Mouse (Mus musculus): Measurements from ENCODE around the gene Pkm.

Gene Pkm

GRCm38 (mm10) chr9:59666813-59667212 is 10.6 kb downstream of the Pkm start:
- no peak for DNase-seq (ENCODE audit: low read depth)

GRCm38 (mm10) chr9:59667250-59667649 is 11.1 kb downstream of the Pkm start:
- DNase-seq (ENCODE audit: low read depth), result no peak

DNA sequence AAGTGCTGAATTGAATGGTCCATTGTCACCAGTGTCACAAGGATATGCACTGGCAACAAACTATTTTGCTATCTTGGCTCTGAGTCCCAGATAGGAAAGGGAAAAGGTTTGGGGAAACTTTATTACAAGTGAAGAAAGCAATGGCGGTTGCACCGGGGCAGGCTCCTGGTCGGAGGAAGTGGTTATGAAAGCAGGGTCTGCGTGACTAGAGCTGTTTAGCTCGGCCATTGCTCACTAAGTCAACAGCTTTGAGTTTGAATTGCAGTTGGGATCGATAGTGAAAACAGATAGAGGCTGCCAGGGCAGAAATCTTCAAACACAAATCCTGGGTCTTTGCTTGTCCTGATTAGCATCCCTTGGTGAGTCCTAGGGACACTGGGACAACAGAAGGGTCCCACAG is 11.7 kb downstream of the Pkm start:
- no peak for DNase-seq (ENCODE audit: low read depth)

DNA sequence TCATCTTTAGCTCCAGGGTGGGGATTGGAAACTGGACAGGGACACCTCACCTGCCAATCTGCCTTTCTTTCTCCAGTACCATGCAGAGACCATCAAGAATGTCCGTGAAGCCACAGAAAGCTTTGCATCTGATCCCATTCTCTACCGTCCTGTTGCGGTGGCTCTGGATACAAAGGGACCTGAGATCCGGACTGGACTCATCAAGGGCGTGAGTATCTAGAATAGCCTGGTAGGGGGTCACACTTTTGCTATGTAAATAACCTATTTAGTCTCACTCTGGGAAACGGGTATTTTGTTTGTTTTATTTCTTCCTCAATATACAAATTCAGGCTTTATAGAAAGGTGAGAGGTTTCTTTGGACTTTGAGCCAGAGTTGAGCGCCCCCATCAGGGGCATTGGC is 12.3 kb downstream of the Pkm start:
- DNase-seq (ENCODE audit: low read depth), result no peak

- DNase-seq (ENCODE audit: low read depth), result no peak
Measured at GRCm38 (mm10) chr9:59669172-59669571, 13.0 kb downstream of the Pkm start.

DNA sequence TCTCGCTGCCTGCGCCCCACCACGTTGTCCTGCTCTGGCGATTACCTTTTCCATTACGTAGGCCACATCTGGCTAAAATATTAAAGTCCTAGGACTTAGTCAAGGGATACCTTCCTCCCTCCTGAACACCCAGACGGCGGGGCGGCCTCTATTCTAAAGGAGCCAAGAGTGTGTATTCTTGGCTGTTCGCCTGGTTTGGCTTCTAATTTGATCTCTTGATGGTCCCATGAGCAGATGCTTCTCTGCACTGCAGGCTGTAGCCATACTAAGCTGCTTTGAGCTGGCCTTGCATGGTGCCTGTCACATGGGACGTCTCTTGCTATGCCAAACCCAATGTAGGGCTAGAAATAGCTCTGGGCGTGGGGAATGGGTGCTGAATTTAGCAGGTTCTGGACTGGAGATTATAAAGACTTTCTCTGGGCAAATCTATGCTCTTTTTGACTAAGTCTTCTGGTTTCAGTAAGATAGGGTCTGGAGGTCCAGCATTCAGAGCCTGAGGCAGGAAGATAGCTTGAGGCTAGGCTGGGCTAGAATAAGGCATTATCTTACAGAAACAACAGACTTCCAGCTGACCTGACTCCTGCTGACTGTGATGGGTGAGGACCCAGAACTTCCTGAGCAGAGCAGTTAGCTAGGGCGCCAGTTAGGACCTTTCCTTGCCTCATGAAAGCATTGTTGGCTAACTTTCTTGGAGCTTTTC is 16.2 kb downstream of the Pkm start:
- DNase-seq (ENCODE audit: low read depth), result no peak

DNA sequence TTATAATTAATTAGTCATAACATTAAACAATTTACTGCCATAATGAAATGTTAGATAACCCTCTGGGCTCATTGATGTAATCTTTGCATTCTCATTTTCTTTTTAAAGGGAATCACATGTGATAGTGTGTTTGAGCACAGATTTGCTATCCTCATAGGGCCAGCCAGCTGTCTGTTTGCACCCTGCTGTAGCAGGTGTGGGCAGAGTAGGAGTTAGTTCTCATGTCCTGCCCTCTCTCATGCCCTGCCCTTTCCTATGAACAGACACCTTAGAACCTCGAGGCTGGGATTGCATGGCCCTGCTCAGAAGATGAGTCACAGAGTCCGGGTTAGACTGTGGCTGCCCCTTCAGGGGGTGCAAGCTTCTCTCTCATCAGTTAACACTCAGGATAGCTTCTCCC is 17.3 kb downstream of the Pkm start:
- no peak for DNase-seq (ENCODE audit: low read depth)

DNA sequence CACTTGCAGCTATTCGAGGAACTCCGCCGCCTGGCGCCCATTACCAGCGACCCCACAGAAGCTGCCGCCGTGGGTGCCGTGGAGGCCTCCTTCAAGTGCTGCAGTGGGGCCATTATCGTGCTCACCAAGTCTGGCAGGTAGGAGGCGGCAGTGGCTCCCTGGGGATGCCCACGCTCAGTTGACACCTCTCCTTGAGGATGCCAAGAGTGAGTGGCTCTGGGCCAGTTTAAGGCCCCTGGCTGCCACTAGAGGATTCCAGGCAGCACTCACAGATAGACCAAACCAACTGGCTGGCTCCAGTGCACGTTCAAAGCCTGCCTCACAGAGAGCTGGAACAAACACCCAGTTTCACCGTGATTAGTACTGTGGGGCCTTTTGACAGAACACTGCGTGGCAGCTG is 19.4 kb downstream of the Pkm start:
- DNase-seq (ENCODE audit: low read depth), result no peak

- DNase-seq (ENCODE audit: low read depth), result no peak
Measured at GRCm38 (mm10) chr9:59678313-59678712, 22.1 kb downstream of the Pkm start.

DNA sequence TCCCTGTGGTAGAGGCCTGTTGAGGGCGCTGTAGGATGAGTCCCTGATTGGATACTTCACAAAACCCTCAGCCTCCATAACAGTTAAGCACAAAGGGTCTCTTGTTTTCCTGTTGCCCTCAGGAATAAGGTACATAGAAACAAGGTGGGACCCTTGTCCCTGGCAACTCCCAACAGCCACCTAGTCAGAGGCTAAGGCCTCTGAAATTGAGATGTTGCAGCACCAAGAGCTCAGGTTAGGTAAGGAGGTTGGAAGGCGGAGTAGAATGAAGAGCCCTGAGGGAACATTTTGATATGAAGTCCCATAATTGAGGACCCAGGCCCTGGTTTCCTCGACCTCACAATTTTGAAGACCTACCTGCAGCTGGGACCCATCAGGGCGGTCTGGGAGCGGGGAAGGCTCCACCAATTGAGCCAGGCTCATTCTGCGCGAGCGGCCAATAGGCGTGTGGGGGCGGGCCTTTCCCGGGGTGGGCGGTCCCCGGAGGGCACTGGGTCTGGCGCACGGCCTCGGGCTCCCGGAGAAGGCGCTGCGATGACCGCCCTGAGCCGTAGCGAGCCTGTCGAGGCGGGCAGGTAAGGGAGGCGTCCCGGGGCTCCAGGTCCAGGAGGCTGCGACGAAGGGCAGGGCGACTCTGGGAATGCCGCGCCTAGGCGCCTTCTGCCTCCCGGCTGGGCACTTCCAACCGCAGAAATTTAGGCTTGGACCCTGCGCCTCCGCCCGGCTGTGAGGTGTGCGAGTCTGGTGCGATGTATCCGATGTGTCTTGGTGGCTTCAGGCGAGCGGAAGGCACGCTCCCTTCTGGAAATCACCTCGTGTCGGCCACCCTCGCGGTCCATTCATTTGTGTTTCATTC is 23.7 kb downstream of the Pkm start, which contains the start of gene Gramd2:
Gene Gramd2, plus strand, starts transcription at position 467 of the 856 bp plus-strand sequence.
- no peak for DNase-seq (ENCODE audit: low read depth)

GRCm38 (mm10) chr9:59680534-59680875 is 24.3 kb downstream of the Pkm start:
- no peak for DNase-seq (ENCODE audit: low read depth)

- DNase-seq (ENCODE audit: low read depth), result no peak
Measured at GRCm38 (mm10) chr9:59684020-59684419, 27.9 kb downstream of the Pkm start.

DNA sequence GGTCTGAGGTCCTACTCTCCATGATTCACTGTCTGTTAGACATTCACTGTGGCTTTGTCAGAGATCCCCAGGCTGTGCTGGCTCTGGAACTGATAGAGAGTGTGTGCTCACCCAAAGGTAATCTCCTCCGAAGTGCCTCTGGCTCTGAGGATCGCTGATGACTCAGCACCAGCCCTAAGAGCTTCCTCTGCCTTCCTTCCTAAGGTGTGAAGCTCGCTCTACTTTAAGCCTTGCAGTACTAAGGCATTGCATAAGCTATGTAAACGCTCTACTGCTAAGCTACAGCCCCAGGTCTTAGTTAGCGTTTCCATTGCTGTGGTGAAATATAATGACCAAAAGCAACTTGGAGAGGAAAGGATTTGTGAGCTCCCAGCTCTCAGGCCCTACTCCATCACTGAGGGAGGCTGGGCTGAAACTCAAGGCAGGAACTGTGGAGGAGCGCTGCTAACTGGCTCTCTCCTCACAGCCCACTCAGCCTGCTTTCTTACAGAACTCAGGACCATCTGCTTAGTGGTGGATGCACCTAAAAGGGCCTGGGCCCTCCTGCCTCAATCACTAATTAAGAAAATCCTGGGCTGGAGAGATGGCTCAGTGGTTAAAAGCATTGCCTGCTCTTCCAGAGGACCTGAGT is 31.4 kb downstream of the Pkm start:
- peak; percentile 30 for DNase-seq (ENCODE audit: low read depth)

- DNase-seq (ENCODE audit: low read depth), result no peak
Measured at GRCm38 (mm10) chr9:59691635-59692094, 35.5 kb downstream of the Pkm start.

DNA sequence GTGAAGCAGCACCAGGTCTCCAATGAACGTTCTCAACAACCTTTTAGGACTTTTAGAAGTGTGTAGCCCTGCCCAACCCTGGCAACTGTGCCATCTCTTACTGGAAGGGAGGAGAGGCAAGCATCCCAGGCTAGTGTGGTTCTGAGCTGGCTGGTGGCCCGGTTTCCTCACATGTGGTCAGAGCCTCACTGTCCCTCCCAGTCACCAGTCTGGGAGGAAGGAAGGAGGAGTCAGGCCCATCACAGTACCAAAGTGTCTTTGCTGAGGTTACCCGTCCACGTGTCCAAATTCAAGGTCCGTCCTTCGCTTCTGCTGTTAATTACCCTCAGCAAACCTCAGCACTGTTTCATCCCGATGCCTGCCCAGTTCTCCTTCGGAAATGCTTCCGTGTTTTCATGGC is 36.0 kb downstream of the Pkm start:
- no peak for DNase-seq (ENCODE audit: low read depth)

- no peak for DNase-seq (ENCODE audit: low read depth)
Measured at GRCm38 (mm10) chr9:59694571-59695450, 38.6 kb downstream of the Pkm start.

DNA sequence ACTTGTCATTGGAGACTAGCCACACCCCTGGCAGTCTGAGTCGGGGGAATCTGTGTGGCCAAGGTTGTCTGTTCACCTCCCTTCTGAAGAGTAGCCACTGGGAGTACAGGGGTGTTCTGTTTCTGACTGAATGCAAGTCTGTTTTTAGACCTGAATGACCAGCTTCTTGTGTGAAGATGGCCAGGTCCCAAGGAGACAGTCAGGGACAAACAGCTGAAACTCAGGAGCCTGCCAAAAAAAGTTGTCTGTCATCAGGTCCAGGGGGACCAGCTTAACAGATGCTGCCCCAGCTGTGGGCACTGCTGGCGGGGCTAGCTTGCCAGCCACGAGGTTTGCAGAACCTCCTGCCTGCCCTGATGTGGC is 39.3 kb downstream of the Pkm start:
- no peak for DNase-seq (ENCODE audit: low read depth)

GRCm38 (mm10) chr9:59696381-59696780 is 40.2 kb downstream of the Pkm start:
- DNase-seq (ENCODE audit: low read depth), result no peak

DNA sequence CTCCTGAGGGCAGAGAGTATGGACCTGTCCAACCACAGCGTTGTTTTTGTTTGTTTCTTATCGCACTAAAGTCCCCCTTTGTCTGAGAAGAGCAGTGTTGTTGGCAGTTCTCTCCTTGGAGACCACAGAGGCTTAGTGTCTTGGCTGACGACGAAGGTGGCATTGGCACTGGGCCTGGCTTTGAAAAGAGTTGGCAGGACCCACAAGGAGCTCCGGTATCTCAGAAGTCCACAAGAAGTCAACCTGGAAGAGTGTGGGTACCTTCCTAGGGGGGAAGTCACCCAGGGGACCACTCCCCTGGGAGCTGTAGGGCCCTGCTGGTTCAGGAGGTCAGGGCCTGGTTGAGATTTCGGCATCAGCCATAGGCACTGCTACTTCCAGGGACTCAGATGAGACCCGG is 44.9 kb downstream of the Pkm start:
- DNase-seq (ENCODE audit: low read depth), result no peak

- DNase-seq (ENCODE audit: low read depth), result no peak
Measured at GRCm38 (mm10) chr9:59703099-59703498, 46.9 kb downstream of the Pkm start.

GRCm38 (mm10) chr9:59706850-59707825 is 51.0 kb downstream of the Pkm start:
- no peak for DNase-seq (ENCODE audit: low read depth)
